Mouse (Mus musculus) intestine, embryonic 16.5 days (tissue): ENCODE data around the gene Foxf1. TPM values are rescaled to one million over a fixed set of nuclear protein-coding genes. Genes with fewer than 3 reads are reported as not detected.

Experiments used
- ATAC-seq: fragments of 200-750 bp; cut with Nextera tagmentation; 2 replicates; pipeline ENCODE4 v1.8.0; 2017; ENCODE audit warnings: moderate TSS enrichment, moderate library complexity
- H3K27ac ChIP-seq: fragments of 300-500 bp; sonication (generic); 2 replicates; pipeline ENCODE4 v1.5.1; 2014; ENCODE audit warnings: mild to moderate bottlenecking, low read length
- H3K27me3 ChIP-seq: fragments of 300-500 bp; sonication (generic); replicated peaks from 2 replicates; pipeline ENCODE4 v1.6.1; 2014; ENCODE audit warnings: low read length, control low read depth, mixed read lengths; ENCODE audit not compliant: control insufficient read depth, insufficient read depth
- H3K36me3 ChIP-seq: fragments of 300-500 bp; sonication (generic); 2 replicates; pipeline ENCODE4 v1.6.1; 2014; ENCODE audit warnings: low read length, control low read depth; ENCODE audit not compliant: control insufficient read depth, insufficient read depth
- H3K4me1 ChIP-seq: fragments of 300-500 bp; sonication (generic); 2 replicates; pipeline ENCODE4 v1.6.1; 2014; ENCODE audit warnings: low read length, control low read depth, mixed read lengths; ENCODE audit not compliant: control insufficient read depth, insufficient read depth
- H3K4me2 ChIP-seq: fragments of 300-500 bp; sonication (generic); 2 replicates; pipeline ENCODE4 v1.6.1; 2014; ENCODE audit warnings: low read depth, low read length, control low read depth
- H3K4me3 ChIP-seq: fragments of 300-500 bp; sonication (generic); 2 replicates; pipeline ENCODE4 v1.5.1; 2014; ENCODE audit warnings: mild to moderate bottlenecking, low read length
- H3K9ac ChIP-seq: fragments of 300-500 bp; sonication (generic); 2 replicates; pipeline ENCODE4 v1.6.1; 2014; ENCODE audit warnings: low read depth, low read length
- H3K9me3 ChIP-seq: fragments of 300-500 bp; sonication (generic); 2 replicates; pipeline ENCODE4 v1.6.1; 2016; ENCODE audit warnings: low read length, control low read depth; ENCODE audit not compliant: control insufficient read depth
- WGBS: fragments of 180-500 bp; shearing (Covaris S2); extraction: QIAGEN DNeasy Blood & Tissue Kit; methylation state at CpG from one replicate; pipeline ENCODE4 v1.1.7; 2014; 5-methylcytosine and 5-hydroxymethylcytosine counted together
- polyA plus RNA-seq: library from polyadenylated mRNA; unstranded; fragments of >200 nt; fragmentation: Nextera tagmentation; extraction: Ambion mirVana; gene quantifications from 2 replicates; pipeline ENCODE4 v1.2.1, GENCODE M21; 2015

Foxf1 gene
- polyA plus RNA-seq = 86.9 and 88.3 TPM in 2 replicates

GRCm38 (mm10) chr8:121084210-121084951 lies at the start of gene Foxf1:
Foxf1 (plus strand) TSS chr8:121084386.
- H3K27me3 ChIP-seq = peaks cover 80% of the 10 kb centered on the region

GRCm38 (mm10) chr8:121035611-121036010 lies 48.6 kb upstream of the Foxf1 start:
- Histone ChIP-seq H3K4me2 (no peak overlapping the region), H3K9ac (no peak overlapping the region), H3K27me3 (no peaks in the 10 kb centered on the region), H3K27ac (no peak overlapping the region), H3K9me3 (no peaks in the 10 kb centered on the region), H3K4me1 (no peaks in the 10 kb centered on the region; the same call in 1 of the 2 replicates), H3K36me3 (no peaks in the 10 kb centered on the region), H3K4me3 (no peak overlapping the region)
- WGBS = 46% methylated on average over 8 of the region's 8 CpGs
- no peak; the same call in 1 of the 2 replicates for ATAC-seq

More at GRCm38 (mm10) chr8:121084210-121084951, at the start of gene Foxf1:
- ATAC-seq = peak; percentile 77
- Histone ChIP-seq H3K4me2 (peak within 1 kb of the TSS; percentile 77), H3K9me3 (no peaks in the 10 kb centered on the region), H3K9ac (peak within 1 kb of the TSS; percentile 89), H3K27ac (peak within 1 kb of the TSS; percentile 95), H3K4me3 (peak within 1 kb of the TSS; percentile 62), H3K36me3 (no peaks in the 10 kb centered on the region), H3K4me1 (peaks cover 4% of the 10 kb centered on the region; the same call in 1 of the 2 replicates)
- WGBS = under 1% methylated on average over 73 of the region's 83 CpGs

- WGBS = 21% methylated on average over 19 of the region's 19 CpGs
Observed at GRCm38 (mm10) chr8:121043719-121044440, 40.3 kb upstream of the Foxf1 start.

GRCm38 (mm10) chr8:121047441-121047840 lies 36.7 kb upstream of the Foxf1 start:
- H3K4me3 ChIP-seq = no peak overlapping the region
- no peak for ATAC-seq
- peaks cover 4% of the 10 kb centered on the region; the same call in 1 of the 2 replicates for H3K9me3 ChIP-seq
- no peak overlapping the region for H3K4me2 ChIP-seq
- no peaks in the 10 kb centered on the region for H3K27me3 ChIP-seq
- peaks cover 12% of the 10 kb centered on the region for H3K4me1 ChIP-seq
- 75% methylated on average over 9 of the region's 9 CpGs for WGBS
- H3K27ac ChIP-seq = no peak overlapping the region
- H3K36me3 ChIP-seq = no peaks in the 10 kb centered on the region
- H3K9ac ChIP-seq = no peak overlapping the region

More at GRCm38 (mm10) chr8:121043719-121044440, 40.3 kb upstream of the Foxf1 start:
- Histone ChIP-seq H3K9me3 (peaks cover 4% of the 10 kb centered on the region; the same call in 1 of the 2 replicates), H3K4me2 (peak overlapping the region; percentile 38; the same call in 1 of the 2 replicates), H3K9ac (no peak overlapping the region; the same call in 1 of the 2 replicates), H3K4me3 (0 out of 2 replicates have a peak overlapping the region, but pooled peaks have one; percentile 7), H3K27me3 (no peaks in the 10 kb centered on the region), H3K36me3 (no peaks in the 10 kb centered on the region), H3K4me1 (peaks cover 9% of the 10 kb centered on the region), H3K27ac (peak overlapping the region; percentile 23; the same call in 1 of the 2 replicates)
- peak; percentile 61 for ATAC-seq

GRCm38 (mm10) chr8:121058081-121058480 lies 26.1 kb upstream of the Foxf1 start:
- 67% methylated on average over 9 of the region's 9 CpGs for WGBS
- H3K4me3 ChIP-seq = no peak overlapping the region
- H3K9me3 ChIP-seq = no peaks in the 10 kb centered on the region

GRCm38 (mm10) chr8:121059098-121059497 lies 25.1 kb upstream of the Foxf1 start:
- H3K9ac ChIP-seq = no peak overlapping the region
- H3K4me2 ChIP-seq = no peak overlapping the region
- no peak overlapping the region for H3K4me3 ChIP-seq
- no peak overlapping the region for H3K27ac ChIP-seq
- H3K9me3 ChIP-seq = no peaks in the 10 kb centered on the region
- 82% methylated on average over 7 of the region's 7 CpGs for WGBS
- no peaks in the 10 kb centered on the region for H3K4me1 ChIP-seq
- H3K36me3 ChIP-seq = peaks cover 8% of the 10 kb centered on the region; the same call in 1 of the 2 replicates
- H3K27me3 ChIP-seq = no peaks in the 10 kb centered on the region
- ATAC-seq = no peak

More at GRCm38 (mm10) chr8:121058081-121058480, 26.1 kb upstream of the Foxf1 start:
- Histone ChIP-seq H3K4me1 (no peaks in the 10 kb centered on the region), H3K36me3 (peaks cover 4% of the 10 kb centered on the region; the same call in 1 of the 2 replicates), H3K9ac (no peak overlapping the region), H3K27me3 (no peaks in the 10 kb centered on the region), H3K27ac (no peak overlapping the region), H3K4me2 (no peak overlapping the region)
- ATAC-seq = no peak

- H3K4me2 ChIP-seq = no peak overlapping the region
- no peak for ATAC-seq
- WGBS = 87% methylated on average over 6 of the region's 6 CpGs
- no peaks in the 10 kb centered on the region for H3K4me1 ChIP-seq
- H3K9me3 ChIP-seq = no peaks in the 10 kb centered on the region
- no peak overlapping the region for H3K4me3 ChIP-seq
- H3K36me3 ChIP-seq = peaks cover 8% of the 10 kb centered on the region; the same call in 1 of the 2 replicates
- no peak overlapping the region for H3K9ac ChIP-seq
- no peak overlapping the region for H3K27ac ChIP-seq
- H3K27me3 ChIP-seq = no peaks in the 10 kb centered on the region
Observed at GRCm38 (mm10) chr8:121062521-121062920, 21.7 kb upstream of the Foxf1 start.

- 73% methylated on average over 13 of the region's 13 CpGs for WGBS
- H3K27ac ChIP-seq = no peak overlapping the region; the same call in 1 of the 2 replicates
- no peak for ATAC-seq
Observed at GRCm38 (mm10) chr8:121063649-121064048, 20.5 kb upstream of the Foxf1 start.

GRCm38 (mm10) chr8:121071454-121071853 lies 12.7 kb upstream of the Foxf1 start:
- peak overlapping the region; percentile 44; the same call in 1 of the 2 replicates for H3K9ac ChIP-seq
- H3K4me1 ChIP-seq = peaks cover 26% of the 10 kb centered on the region
- no peak overlapping the region for H3K4me2 ChIP-seq
- H3K27me3 ChIP-seq = peaks cover 17% of the 10 kb centered on the region
- whole genome bisulfite sequencing = 5% methylated on average over 12 of the region's 12 CpGs
- no peaks in the 10 kb centered on the region for H3K9me3 ChIP-seq
- peak overlapping the region; percentile 52; the same call in 1 of the 2 replicates for H3K27ac ChIP-seq
- H3K36me3 ChIP-seq = no peaks in the 10 kb centered on the region
- peak; percentile 30; the same call in 1 of the 2 replicates for ATAC-seq
- H3K4me3 ChIP-seq = no peak overlapping the region

More at GRCm38 (mm10) chr8:121063649-121064048, 20.5 kb upstream of the Foxf1 start:
- Histone ChIP-seq H3K9ac (no peak overlapping the region), H3K27me3 (no peaks in the 10 kb centered on the region), H3K4me3 (no peak overlapping the region), H3K4me2 (no peak overlapping the region), H3K4me1 (no peaks in the 10 kb centered on the region), H3K36me3 (peaks cover 6% of the 10 kb centered on the region; the same call in 1 of the 2 replicates), H3K9me3 (no peaks in the 10 kb centered on the region)
